Mouse (Mus musculus): ENCODE measurements around the gene Ms4a7.

Ms4a7 gene

DNA sequence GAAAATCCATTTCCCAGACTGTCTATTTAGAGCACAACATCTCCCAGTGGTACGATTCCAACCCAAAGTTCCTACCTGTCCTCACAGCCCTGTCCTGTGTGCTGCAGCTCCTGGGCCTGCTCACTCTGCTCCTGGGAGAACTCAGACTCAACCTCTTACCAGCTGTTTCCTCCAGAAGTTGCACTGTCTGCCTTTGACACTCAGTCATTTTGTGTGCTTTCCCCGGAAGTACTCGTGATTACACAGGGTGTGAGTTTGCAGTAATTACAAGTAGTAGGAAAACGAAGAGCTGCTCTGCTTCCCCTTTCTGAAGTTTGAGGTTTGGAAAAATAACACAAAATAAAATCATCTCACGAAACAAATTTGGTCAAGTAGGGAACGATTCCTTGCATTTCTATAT, at the start of gene Ms4a7:
Ms4a7 (minus strand) TSS at position 215 of the 400 bp plus-strand sequence.
- DNase-seq (ENCODE audit: low read depth, low spot score) = no peak

- DNase-seq (ENCODE audit: low read depth, low spot score) = no peak
Observed at GRCm38 (mm10) chr19:11376399-11376798, 40.5 kb upstream of the Ms4a7 start.

DNA sequence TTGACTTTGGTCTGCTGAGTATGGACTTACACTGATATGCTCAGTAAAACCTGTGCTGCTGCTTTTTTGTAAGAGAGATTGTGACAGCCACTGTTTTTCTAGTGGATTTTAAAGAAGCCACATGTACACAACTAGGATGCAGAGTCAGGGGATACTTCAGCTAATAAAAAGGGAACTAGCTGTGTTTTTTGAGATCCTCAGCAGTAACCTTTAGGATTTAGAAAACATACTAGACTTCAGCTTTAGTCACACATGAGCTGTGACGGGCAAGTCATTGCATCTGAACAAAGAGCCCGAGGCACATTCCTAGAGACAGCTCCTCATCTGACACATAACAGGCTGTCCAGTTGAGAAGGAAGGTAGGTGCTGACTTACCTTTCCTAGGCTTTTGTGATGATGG, 39.3 kb upstream of the Ms4a7 start, which contains the start of gene Ms4a4a:
Ms4a4a (plus strand) TSS at position 251 of the 400 bp plus-strand sequence.
- DNase-seq (ENCODE audit: low read depth, low spot score) = no peak

- no peak for DNase-seq (ENCODE audit: low read depth, low spot score)
Observed at GRCm38 (mm10) chr19:11371181-11371580, 35.2 kb upstream of the Ms4a7 start.

DNA sequence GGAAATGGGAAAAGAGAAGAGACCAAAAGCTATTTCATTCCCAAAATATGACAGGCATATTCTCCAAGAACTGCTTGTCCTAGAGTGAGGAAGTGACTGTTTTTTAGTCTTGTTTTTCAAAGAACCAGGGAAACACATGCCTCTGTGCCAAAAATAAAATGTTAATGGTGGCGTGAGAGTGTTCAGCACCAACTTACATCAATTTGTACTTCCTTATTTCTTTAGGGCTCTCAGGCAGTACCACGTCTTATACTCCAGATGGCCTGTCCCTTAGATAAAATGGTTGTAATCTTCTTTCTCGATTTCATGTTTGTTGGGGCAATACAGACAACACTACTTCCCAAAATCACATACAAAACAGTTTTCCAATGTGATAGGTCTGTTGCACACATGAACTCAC, 32.4 kb upstream of the Ms4a7 start:
- DNase-seq (ENCODE audit: low read depth, low spot score) = no peak

- DNase-seq (ENCODE audit: low read depth, low spot score) = no peak
Observed at GRCm38 (mm10) chr19:11362002-11362401, 26.1 kb upstream of the Ms4a7 start.

DNA sequence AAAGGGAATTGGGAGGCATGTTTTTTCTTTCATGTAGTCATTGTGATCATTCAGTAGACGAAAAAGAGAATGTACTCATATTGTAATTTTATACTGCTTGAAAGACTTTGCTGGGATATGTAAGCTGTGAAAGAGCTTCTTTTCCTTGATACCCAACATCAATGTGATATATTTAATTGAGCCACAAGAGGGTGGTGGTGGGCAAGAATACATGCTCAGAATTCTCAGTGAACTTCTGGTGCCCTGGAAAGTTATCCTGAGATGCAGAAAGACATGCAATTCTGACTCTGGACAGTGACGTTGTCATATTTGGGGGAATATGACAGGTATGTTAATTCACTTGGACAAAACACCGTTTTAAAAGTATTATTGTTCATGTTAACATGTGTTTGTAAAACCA, 24.2 kb upstream of the Ms4a7 start:
- DNase-seq (ENCODE audit: low read depth, low spot score) = no peak

DNA sequence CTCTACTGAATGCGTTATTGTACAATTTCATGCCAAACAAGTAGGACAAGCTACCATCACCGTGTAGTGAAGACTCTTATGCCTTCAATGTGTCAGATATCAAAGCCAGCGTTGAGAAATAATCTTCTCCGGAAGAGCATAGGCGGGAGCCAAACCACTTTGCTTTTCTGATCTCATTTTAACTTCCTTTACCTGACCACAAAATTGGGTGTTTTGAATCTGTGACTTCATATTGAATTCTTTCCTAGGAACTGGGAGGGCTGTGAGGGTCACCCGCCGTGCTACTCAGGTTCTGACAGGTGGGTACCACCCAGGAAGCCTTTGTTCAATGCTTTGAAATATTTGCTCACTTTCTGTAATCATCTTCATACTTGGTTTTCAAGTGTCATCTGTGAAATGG, 19.8 kb upstream of the Ms4a7 start:
- no peak for DNase-seq (ENCODE audit: low read depth, low spot score)

- DNase-seq (ENCODE audit: low read depth, low spot score) = peak; percentile 29
Observed at GRCm38 (mm10) chr19:11351878-11352277, 15.9 kb upstream of the Ms4a7 start.

GRCm38 (mm10) chr19:11349698-11350481, 13.9 kb upstream of the Ms4a7 start:
- peak; percentile 55 for DNase-seq (ENCODE audit: low read depth, low spot score)

- DNase-seq (ENCODE audit: low read depth, low spot score) = no peak
Observed at GRCm38 (mm10) chr19:11343992-11344391, 8.0 kb upstream of the Ms4a7 start.

DNA sequence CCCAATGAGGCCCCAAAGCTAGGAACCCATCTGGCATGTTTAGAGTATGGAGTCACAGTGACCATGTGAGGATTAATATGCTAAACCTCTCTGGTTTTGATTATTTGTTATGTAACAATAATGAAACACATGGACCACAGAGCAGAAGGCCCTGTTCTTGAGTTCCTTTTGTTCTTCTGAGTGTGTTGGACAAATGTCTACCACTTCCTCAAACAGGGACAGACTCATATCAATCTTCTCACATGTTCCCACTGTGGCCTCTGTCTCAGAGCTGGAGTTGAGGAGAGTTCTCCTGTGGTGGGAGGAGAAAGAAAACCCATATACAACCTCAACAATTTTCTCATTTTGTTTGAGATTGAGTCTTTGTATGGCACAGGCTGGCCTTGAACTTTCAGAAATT, 7.2 kb upstream of the Ms4a7 start:
- DNase-seq (ENCODE audit: low read depth, low spot score) = no peak

DNA sequence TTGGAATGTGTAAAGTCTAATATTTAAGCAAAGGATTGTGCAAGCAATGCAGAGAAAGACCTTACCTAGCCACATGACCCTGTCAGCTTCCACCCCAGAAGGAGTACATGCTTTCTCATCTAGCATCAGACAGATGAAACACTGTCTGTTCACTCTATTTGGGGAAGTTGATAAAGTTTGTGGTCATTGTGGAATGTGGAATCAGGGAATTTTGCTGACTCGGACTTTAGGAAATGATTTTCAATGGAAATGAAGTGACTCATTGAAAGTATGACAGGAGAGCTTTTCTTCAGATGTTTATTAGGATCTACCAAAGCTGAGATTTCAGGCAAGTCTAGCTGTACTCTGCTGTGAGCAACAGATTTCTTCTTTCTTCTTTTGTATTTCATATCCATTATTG, 14.8 kb downstream of the Ms4a7 start:
- DNase-seq (ENCODE audit: low read depth, low spot score) = no peak

DNA sequence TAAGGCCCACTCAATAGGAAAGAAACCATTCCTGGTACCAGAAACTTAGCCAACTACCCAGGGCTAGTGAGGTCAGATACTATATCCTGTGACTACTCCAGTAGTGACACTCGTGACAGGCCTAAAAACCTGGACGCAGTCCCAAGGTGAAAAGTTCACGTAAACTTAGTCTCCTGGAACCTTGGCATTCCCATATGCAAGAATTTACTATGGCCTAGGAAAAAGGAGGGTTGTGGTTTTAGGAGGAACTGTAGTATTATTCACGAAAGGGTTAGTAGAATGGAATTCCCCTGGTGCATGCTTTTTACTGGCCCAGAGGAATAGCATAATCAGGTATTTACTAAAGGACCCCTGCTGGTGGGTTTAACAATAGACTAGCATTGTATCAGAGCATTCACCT, 19.2 kb downstream of the Ms4a7 start:
- peak; percentile 73 for DNase-seq (ENCODE audit: low read depth, low spot score)

DNA sequence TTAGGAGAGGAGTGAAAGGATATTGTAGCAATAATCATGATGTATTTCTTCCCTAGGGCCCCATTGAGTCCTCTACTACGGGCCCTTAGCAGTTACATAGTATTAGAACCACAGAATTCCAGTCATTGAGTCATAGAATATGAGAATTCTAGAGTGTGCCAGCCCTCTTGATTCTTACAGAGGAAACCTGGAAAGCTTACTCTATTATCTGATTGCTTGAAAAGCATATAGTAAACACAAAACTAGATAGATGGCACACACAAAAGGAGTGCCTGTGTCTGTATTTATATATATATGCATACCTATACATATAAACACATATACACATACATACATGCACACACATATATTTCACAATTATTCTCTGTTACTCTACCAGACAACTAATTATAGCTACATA, 21.6 kb downstream of the Ms4a7 start, which contains the start of gene Ms4a14:
Ms4a14 (minus strand) TSS at position 101 of the 400 bp plus-strand sequence.
- no peak for DNase-seq (ENCODE audit: low read depth, low spot score)

DNA sequence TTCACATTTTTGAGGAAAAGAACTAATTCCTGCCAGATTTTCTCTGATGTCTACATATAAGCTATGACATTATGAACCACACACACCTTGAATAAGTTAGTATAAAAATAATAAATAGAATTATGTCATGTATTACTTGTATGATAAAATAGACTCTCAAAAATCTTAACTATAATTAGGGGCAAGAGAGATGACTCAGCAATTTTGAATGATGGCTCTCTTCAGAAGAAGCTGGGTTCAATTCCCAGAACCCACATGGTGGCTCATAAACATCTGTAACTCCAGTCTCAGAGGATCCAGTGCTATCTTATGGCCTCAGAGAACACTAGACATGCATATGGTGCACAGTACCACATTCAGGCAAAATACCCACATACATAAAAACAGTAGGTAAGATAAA, 27.1 kb downstream of the Ms4a7 start:
- DNase-seq (ENCODE audit: low read depth, low spot score) = no peak

- DNase-seq (ENCODE audit: low read depth, low spot score) = peak; percentile 96
Observed at GRCm38 (mm10) chr19:11299529-11299928, 36.4 kb downstream of the Ms4a7 start.

GRCm38 (mm10) chr19:11298939-11299338, 37.0 kb downstream of the Ms4a7 start:
- peak; percentile 95 for DNase-seq (ENCODE audit: low read depth, low spot score)

DNA sequence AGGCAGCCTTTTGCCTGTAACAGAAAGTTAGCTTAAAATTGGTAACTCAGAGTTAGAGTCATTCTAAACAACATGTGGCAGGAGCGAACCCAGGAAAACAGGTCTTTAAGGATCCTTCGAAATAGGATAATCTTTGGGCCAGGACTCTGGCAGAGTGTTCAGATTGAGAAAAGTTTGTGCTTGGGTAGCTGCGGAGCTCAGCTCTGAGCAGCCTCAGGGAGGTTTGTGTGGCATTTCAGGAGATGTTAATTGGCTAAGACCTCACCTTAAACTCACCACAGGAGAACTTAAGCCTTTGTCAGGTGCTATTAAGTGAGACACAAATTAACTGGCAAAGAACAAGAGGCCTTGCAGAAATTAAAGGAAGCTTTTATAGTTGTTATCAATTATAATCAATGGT, 42.3 kb downstream of the Ms4a7 start:
- DNase-seq (ENCODE audit: low read depth, low spot score) = peak; percentile 42

GRCm38 (mm10) chr19:11292990-11293389, 43.0 kb downstream of the Ms4a7 start:
- DNase-seq (ENCODE audit: low read depth, low spot score) = peak; percentile 63

GRCm38 (mm10) chr19:11283773-11284172, 52.2 kb downstream of the Ms4a7 start, which contains the start of gene Ms4a5:
Gene Ms4a5, minus strand, starts transcription at chr19:11283873.
- no peak for DNase-seq (ENCODE audit: low read depth, low spot score)

DNA sequence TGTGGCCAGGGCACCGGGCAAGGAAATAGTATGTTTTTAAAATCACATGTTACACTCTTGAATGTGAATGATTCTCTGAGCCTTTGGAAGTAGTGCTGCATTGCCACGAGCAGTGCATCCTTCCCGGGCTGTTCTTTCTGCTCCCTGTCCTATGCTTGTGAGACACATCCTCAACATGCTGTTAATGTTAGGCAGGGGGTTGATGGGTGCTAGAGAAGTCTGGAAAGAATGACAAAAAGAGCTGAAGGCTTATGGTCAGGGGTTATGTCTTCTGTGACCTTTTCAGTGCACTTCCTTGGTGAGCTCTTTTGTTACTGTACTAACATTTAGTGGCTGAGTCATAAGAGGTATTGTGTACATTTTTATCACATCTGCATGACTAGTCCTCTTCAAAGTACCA, 55.7 kb downstream of the Ms4a7 start:
- peak; percentile 41 for DNase-seq (ENCODE audit: low read depth, low spot score)

DNA sequence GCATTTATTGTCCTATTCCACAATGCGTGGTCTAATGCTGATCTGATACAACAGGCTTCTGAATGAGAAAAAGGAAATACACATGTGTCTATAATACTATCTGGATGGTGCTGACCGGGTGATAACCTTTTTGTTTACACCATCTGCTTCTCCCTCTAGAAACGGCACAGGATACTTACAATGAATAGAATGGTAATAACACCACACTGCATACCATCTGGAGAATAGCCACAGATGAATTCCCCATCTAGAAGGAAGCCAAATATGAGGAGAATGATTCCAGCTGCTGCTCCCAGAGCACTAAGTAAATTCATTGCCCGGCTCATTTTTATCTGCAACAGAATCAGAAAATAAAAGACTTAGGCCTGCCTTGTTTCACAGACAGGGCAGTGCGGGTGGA, 59.5 kb downstream of the Ms4a7 start:
- no peak for DNase-seq (ENCODE audit: low read depth, low spot score)
